Mouse (Mus musculus) ovary, adult 2 months (tissue): ENCODE measurements around the gene Ube2j1. TPM values are rescaled to one million over a fixed set of nuclear protein-coding genes. Genes with fewer than 3 reads are reported as not detected.

Experiments used
- polyA plus RNA-seq: library from polyadenylated mRNA; depleted of rRNA; stranded (reverse); fragments of >200 nt; gene quantifications from 2 replicates; pipeline ENCODE4 v1.2.3, GENCODE M21; 2012; rRNA removed

Ube2j1 gene
- polyA plus RNA-seq = 19.6 and 21.6 TPM in 2 replicates

DNA sequence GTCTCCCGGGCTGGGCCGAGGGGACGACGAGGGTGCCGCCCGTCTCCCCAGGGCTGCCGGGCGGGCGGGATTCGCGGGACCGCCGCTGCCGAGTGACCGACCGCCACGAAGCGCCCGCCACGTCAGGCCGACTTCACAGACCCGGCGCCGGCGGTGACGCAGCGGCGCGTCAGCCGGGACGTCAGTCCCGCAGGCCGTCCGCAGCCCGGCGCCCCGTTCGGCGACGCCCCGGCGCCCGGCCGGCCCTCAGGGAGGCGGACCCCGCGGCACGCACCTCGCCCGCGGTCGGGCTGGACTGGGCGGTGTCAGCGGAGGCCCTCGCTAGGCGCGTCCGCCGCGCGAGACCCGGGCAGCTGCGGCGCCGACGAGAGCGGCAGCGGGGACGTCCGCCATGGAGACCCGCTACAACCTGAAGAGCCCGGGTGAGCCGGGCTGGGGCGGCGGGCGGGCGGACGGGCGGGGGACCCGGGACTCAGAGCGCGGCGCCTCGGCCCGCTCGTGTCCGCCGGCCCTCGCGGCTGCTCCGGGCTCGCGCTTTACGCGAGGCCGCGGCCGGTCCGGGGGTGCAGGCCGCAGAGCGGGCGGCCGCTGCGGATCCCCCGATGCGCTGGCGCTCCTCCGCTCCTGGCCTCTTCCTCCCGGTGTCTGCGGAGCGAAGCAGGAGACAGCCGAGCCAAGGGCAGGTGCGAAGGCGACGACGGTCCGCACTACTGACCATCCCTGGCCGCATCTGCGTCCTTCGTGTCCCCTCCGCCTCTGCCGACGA is at the start of gene Ube2j1:
Ube2j1 (plus strand) TSS at position 222 of the 766 bp plus-strand sequence.

DNA sequence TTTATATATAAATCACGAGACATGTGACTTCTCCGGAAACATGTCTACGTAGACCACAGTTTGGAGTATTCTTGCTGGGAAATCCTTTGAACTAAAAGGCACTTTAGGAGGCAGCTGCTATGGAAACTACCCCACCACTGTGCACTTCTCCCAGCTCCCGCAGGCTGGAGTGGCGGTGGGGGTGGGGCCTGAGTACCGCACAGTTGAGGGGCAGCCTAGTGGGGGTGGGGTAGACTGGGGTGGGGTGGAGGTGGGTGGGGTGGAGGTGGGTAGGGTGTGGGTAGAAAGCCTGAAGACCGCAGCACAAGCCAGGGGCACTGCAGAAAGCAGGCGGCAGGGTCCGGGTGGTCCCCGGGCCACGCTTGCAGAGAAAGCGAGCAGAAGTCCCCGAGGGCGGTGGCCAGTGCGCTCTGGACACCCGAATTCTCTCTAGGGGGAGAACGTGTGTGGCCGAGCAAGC is 48.5 kb upstream of the Ube2j1 start, which contains the start of gene Rragd:
Rragd (plus strand) TSS at position 322 of the 460 bp plus-strand sequence.

DNA sequence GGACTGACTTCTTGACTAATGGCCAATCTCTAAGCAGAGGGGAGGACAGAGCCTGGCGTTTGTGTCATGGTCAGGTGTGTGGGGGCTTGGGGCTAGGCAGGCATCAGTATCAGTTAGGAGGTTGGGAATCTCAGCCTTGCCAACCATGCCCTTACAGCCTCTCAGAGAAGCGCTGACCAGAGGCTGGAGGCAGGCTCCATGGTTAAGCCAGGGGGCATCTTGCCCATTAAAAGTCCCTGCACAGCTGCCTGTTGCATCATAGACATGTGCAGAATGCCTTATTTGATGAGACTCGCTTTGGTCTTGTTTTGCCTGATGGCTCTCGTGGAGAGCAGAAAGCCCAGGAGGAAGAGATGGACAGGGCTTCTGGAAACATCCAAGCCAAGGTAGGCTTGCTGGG is 31.8 kb downstream of the Ube2j1 start, which contains the start of gene Gabrr2:
Gabrr2 (plus strand) TSS at position 19 of the 400 bp plus-strand sequence.

Other genes starting within 250 kb of the Ube2j1 start
- 2.8 and 9.0 TPM in 2 replicates for gene Lyrm2, start 231.2 kb upstream of the Ube2j1 start, polyA plus RNA-seq
- gene Ankrd6, start 80.6 kb upstream of the Ube2j1 start, polyA plus RNA-seq = 2.2 and 2.6 TPM in 2 replicates
- 5.2 and 6.3 TPM in 2 replicates for gene Rragd, start 48.4 kb upstream of the Ube2j1 start, polyA plus RNA-seq
- 1.0 and 1.1 TPM in 2 replicates for gene Gabrr2, start 31.6 kb downstream of the Ube2j1 start, polyA plus RNA-seq
- gene Gabrr1, start 101.1 kb downstream of the Ube2j1 start, polyA plus RNA-seq = 0.07 and 0.08 TPM in 2 replicates
- gene Pm20d2, start 158.3 kb downstream of the Ube2j1 start, polyA plus RNA-seq = 34.9 and 58.2 TPM in 2 replicates
- 1.7 and 1.9 TPM in 2 replicates for gene Srsf12, start 177.6 kb downstream of the Ube2j1 start, polyA plus RNA-seq